Mouse (Mus musculus): ENCODE results near the gene Btf3.
A peak's percentile ranks its signal among the peaks of the same experiment; 100 is the strongest.

The Btf3 gene

DNA sequence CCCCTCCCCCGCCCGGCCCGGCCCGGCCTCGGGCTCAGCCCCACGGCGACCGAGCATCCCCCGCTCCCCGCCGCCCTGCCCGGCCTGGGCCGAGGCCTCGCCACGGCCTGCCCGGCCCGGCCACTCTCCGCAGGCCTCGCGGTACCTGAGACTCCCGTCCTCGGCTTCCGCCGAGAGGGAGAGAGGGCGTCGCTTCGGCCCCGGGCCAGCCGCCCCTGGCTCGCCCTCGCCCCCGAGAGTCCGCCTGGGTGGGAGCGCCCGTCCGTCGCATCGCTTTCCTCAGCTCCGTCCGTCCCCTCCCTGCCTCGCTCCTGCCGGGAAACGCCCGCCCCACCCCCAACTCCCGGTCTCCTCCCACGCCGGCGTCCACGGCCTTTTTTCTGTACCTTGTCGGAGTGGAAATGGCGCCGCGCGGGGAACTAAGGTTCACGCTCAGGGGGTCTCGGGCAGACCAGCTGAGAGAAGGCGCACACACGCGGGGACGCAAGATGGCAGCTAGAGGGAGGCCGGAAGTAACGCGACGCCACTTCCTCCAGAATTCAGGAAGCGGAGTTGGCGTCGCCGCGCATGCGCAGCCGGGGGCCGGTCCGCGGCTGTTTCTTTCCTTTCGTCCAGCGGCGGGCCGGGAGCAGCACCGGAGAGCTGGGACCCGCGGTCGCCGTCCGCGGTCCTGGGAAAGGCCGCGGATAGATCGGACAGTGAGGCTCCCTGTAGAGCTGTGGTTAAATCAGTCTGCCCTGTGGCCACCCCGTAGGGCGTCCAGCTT, at the start of gene Btf3:
Gene Btf3 (minus strand): TSS at position 527 of the 766 bp plus-strand sequence.
- peak; percentile 97 for DNase-seq (ENCODE audit: low spot score)

DNA sequence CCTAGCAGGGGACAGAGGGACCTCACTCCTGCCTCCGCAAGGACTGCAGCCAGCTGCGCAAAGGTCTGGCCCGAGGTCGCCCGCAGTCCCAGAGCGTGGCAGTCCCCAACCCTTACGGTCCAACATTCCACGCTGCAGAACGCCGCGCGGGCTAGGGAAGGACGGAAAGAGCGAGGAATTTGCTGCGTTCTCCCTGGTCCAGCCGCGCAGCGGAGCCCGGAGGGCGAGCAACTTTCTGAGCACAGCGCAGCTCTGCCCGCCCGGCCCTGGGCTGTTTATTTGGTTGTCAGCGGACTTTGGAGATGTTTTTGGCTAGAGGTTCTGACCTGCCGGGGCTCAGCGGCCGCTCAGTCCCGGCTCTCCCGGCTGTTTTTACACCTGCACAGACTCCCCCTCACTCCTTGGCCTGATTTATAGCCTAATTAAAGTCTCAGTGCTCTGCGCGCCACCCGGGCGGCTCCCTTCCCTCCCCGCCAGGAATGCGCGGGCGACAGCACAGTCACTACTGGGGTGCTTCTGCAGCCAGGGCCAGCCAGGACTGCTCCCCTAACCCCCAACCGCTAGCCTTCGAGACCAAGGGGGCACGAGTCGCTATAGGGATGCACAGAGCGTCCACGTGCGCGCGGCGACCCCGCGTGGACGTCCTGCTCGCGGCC, 49.1 kb upstream of the Btf3 start:
- peak; percentile 35 for DNase-seq (ENCODE audit: low spot score)

DNA sequence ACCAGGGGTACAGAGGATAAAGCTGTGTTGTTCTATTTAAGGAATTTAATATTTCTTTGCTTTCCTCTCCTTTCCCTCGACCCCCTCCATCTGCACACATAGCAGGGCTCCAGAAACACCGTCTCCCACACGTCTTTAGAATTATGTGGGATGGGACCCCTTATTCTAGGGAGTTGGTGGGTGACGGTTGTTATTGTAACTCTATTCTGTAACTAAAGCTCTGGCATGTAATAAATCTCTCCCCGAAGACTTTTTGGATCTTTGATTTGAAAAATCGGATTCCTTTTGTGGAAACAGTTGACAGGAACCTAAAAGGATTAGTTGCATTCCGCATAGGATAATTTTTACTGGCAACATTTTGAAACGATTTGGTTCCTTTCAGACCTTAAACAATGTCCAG, 48.3 kb upstream of the Btf3 start:
- no peak for DNase-seq (ENCODE audit: low spot score)

DNA sequence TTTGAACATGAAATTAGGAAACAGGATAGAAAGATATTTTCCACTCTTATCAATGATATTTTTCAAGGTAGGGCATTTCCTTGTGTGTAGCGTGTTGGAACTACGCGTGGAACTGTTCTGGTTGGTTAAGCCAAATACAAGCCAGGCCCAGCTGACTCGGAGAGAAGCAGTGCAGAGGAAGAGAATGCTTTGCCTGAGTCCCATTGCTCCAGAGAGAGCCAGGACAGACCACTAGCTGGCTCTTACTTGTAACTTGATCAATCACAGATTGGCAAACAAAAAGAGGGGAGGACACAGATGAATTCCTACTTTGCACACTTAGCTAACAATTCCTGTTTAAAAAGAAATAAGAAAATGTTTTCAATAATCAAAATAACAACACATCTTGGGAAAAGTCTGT, 46.2 kb upstream of the Btf3 start:
- DNase-seq (ENCODE audit: low spot score) = no peak

DNA sequence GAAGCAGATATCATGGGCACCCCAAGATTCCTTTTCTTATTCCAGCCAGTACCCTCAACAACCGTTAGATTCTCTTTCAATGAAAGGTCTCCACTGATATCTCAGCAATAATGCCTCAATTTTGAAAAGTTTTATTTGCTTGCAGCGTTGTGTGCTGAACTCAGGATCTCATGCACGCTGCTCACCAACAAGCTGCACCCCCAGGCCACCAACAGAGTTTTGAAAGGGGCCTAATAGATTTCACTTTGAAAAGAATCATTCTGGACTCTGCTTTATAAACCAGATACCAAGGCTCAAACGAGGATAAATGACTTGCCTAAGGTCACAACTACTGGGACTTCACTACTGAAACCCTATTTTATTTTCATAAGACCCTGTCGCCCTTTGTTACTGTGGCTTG, 44.4 kb upstream of the Btf3 start:
- DNase-seq (ENCODE audit: low spot score) = no peak

GRCm38 (mm10) chr13:98360391-98360790, 43.6 kb upstream of the Btf3 start:
- DNase-seq (ENCODE audit: low spot score) = no peak

GRCm38 (mm10) chr13:98359337-98359736, 42.5 kb upstream of the Btf3 start:
- peak; percentile 50 for DNase-seq (ENCODE audit: low spot score)

- DNase-seq (ENCODE audit: low spot score) = peak; percentile 43
These were observed 41.8 kb upstream of the Btf3 start for GRCm38 (mm10) chr13:98358424-98359181.

- DNase-seq (ENCODE audit: low spot score) = peak; percentile 57
These were observed 40.9 kb upstream of the Btf3 start for GRCm38 (mm10) chr13:98357433-98358423.

DNA sequence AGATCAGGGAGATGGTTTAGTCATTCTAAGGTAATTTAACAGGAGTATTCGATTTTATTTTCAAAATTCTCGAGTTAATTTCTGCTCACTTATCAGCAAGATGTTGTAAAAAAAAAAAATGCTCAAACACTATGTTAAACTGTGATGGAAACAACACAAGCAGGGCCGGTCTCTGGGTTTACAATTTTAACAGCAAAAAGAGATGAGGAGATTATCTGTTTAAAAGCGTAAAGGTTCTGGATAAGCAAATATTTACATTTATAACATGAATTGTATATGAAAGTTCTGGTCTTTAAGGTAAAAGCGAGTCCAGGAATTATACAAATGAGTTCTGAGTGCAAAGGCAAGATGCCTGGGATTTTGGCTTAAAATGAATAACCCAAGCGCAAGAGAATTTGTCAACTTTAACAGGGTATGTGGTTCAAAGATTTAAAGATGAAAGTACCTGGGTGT, 40.2 kb upstream of the Btf3 start:
- peak; percentile 24 for DNase-seq (ENCODE audit: low spot score)

GRCm38 (mm10) chr13:98356176-98356972, 39.6 kb upstream of the Btf3 start:
- DNase-seq (ENCODE audit: low spot score) = peak; percentile 38

GRCm38 (mm10) chr13:98355559-98356111, 38.8 kb upstream of the Btf3 start:
- peak; percentile 43 for DNase-seq (ENCODE audit: low spot score)

GRCm38 (mm10) chr13:98354871-98355558, 38.2 kb upstream of the Btf3 start:
- peak; percentile 88 for DNase-seq (ENCODE audit: low spot score)

DNA sequence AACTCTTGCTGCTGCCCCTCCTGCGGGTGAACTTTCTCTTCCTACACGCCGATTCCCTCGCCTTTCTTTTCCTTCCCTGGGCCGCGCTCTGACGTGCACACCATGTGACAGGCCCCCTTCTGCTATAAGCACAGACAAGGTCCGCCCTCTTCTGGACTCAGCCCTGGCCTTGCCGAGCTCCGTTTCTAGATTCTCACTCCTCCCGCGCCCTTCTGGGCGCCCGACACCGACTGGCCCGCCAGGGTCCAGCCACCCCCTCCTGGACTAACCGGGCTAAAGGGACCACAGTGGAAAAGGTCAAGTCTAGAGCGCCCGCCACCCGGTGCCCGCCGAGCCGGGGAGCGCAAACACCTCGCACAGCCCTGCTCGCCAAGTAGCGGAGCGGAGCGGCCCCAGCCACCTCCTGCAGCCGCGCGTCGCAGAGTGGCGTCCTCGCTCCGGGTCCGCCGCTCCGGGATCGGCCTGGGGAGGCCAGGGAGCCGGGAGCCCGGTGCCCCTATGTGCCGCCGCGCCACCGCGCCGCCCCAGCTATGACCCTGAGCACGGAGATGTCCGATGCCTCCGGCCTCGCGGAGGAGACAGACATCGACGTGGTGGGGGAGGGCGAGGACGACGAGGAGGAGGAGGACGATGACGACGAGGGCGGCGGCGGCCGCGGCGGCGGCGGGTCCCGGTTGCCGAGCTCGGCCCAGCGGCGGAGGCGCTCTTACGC, 37.4 kb upstream of the Btf3 start, which contains the start of gene Foxd1:
Gene Foxd1 (plus strand): TSS at position 153 of the 712 bp plus-strand sequence.
- peak; percentile 94 for DNase-seq (ENCODE audit: low spot score)

GRCm38 (mm10) chr13:98353709-98354089, 36.9 kb upstream of the Btf3 start:
- DNase-seq (ENCODE audit: low spot score) = no peak

- no peak for DNase-seq (ENCODE audit: low spot score)
These were observed 35.7 kb upstream of the Btf3 start for GRCm38 (mm10) chr13:98352381-98352975.

DNA sequence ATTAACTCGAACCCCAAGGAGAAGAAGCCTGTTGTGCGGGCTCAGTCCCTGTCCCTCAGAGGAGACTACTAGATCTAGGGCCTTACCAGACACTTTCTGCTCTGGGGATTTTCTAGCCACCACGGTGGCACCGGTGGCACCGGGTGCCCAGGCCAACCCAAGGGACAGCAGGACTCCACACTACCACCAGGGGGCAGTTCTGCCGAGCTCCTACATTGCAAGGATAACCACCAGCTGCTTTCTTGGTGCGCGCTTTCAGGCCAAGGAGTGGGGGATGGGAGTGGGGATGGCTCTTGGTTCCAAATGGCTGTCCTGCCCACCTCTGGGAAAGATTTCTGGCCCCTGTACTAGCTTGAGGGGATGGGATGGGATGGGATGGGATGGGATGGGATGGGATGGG, 34.7 kb upstream of the Btf3 start:
- DNase-seq (ENCODE audit: low spot score) = no peak

GRCm38 (mm10) chr13:98349491-98349890, 32.7 kb upstream of the Btf3 start:
- DNase-seq (ENCODE audit: low spot score) = no peak

- DNase-seq (ENCODE audit: low spot score) = no peak
These were observed 23.7 kb upstream of the Btf3 start for GRCm38 (mm10) chr13:98340506-98340905.
